Mouse (Mus musculus) CH12.LX (cell line): ENCODE results near the gene Syne3. TPM values are rescaled to one million over a fixed set of nuclear protein-coding genes. Genes with fewer than 3 reads are reported as not detected.

Experiments
- DNase-seq: peaks from one replicate; pipeline ENCODE4 v3.0.0-alpha.2; 2013; ENCODE audit errors: extremely low read depth
- H3K27ac ChIP-seq: 2 replicates; pipeline ENCODE4 v1.5.1; 2012; ENCODE audit warnings: low read depth, mild to moderate bottlenecking, control low read depth, moderate library complexity; ENCODE audit not compliant: insufficient read depth
- H3K27me3 ChIP-seq: replicated peaks from 2 replicates; pipeline ENCODE3; 2012; ENCODE audit warnings: inconsistent platforms
- H3K36me3 ChIP-seq, 2 experiments: replicated peaks in 1 of 2; 2 replicates each; pipeline versions ENCODE3 to v1.6.1; 2012; ENCODE audit warnings: inconsistent platforms in 1 of 2, low read length in 1 of 2, mild to moderate bottlenecking in 1 of 2, mixed read lengths in 1 of 2, moderate library complexity in 1 of 2; ENCODE audit not compliant: control insufficient read depth in 1 of 2, insufficient read depth in 1 of 2
- H3K4me1 ChIP-seq, 2 experiments: 2 replicates each; pipeline ENCODE4 v1.6.1; 2012; ENCODE audit warnings: inconsistent platforms in 1 of 2, moderate library complexity in 1 of 2; ENCODE audit not compliant: insufficient read depth in 2 of 2, control insufficient read depth in 1 of 2
- H3K4me2 ChIP-seq: 2 replicates; pipeline ENCODE4 v1.6.1; 2012; ENCODE audit warnings: low read depth, mild to moderate bottlenecking, control low read depth; ENCODE audit not compliant: poor library complexity, insufficient read depth, severe bottlenecking
- H3K4me3 ChIP-seq, 3 experiments: fragments of 150-350 bp in 1 of 3; sonication (generic) in 1 of 3; replicated peaks in 1 of 3; 2 replicates each; pipeline versions ENCODE3 to v1.5.1; 2011 to 2012; ENCODE audit warnings: low read depth in 2 of 3, low read length in 2 of 3, mild to moderate bottlenecking in 2 of 3, moderate library complexity in 2 of 3, control low read depth in 1 of 3, improper control_type of control experiment in 1 of 3, inconsistent platforms in 1 of 3, mixed read lengths in 1 of 3; ENCODE audit not compliant: poor library complexity in 1 of 3
- H3K79me2 ChIP-seq: replicated peaks from 2 replicates; pipeline ENCODE4 v1.6.1; 2012; ENCODE audit warnings: mild to moderate bottlenecking, moderate library complexity; ENCODE audit not compliant: control insufficient read depth, poor library complexity, insufficient read depth, severe bottlenecking; ENCODE audit errors: extremely low read depth
- H3K9ac ChIP-seq: 2 replicates; pipeline ENCODE4 v1.6.1; 2012; ENCODE audit warnings: low read depth, mild to moderate bottlenecking, control low read depth, moderate library complexity; ENCODE audit not compliant: insufficient read depth
- H3K9me3 ChIP-seq: replicated peaks from 2 replicates; pipeline ENCODE3; 2012; ENCODE audit warnings: low read length, inconsistent platforms, mixed read lengths
- BHLHE40 ChIP-seq: IDR thresholded peaks from 2 replicates; pipeline ENCODE4 v1.6.1; 2011; ENCODE audit warnings: mild to moderate bottlenecking, low read depth, low read length, improper control_type of control experiment
- CHD1 ChIP-seq: IDR thresholded peaks from 2 replicates; pipeline ENCODE4 v1.6.1; 2012; ENCODE audit warnings: low read depth, low read length, improper control_type of control experiment, inconsistent platforms
- CHD2 ChIP-seq: IDR thresholded peaks from 2 replicates; pipeline ENCODE4 v1.6.1; 2011; ENCODE audit warnings: low read length, improper control_type of control experiment
- EP300 ChIP-seq: IDR thresholded peaks from 2 replicates; pipeline ENCODE4 v1.6.1; 2011; ENCODE audit warnings: low read length, improper control_type of control experiment
- ETS1 ChIP-seq: conservative IDR thresholded peaks from 2 replicates; pipeline ENCODE4 v1.6.1; 2012; ENCODE audit warnings: low read depth, mild to moderate bottlenecking, inconsistent platforms, low read length, improper control_type of control experiment, moderate library complexity
- GABPA ChIP-seq: IDR thresholded peaks from 2 replicates; pipeline ENCODE4 v1.6.1; 2012; ENCODE audit warnings: low read depth, low read length, improper control_type of control experiment, inconsistent platforms; ENCODE audit not compliant: insufficient replicate concordance
- IRF4 ChIP-seq: IDR thresholded peaks from 2 replicates; pipeline ENCODE4 v1.6.1; 2014; ENCODE audit warnings: low read depth, mild to moderate bottlenecking, inconsistent platforms, low read length, improper control_type of control experiment
- JUN ChIP-seq: IDR thresholded peaks from 2 replicates; pipeline ENCODE4 v1.6.1; 2011; ENCODE audit warnings: low read depth, mild to moderate bottlenecking, low read length, improper control_type of control experiment, moderate library complexity; ENCODE audit not compliant: insufficient read depth
- JUND ChIP-seq: conservative IDR thresholded peaks from 2 replicates; pipeline ENCODE4 v1.6.1; 2011; ENCODE audit warnings: low read depth, low read length, improper control_type of control experiment
- KAT2A ChIP-seq: IDR thresholded peaks from 2 replicates; pipeline ENCODE4 v1.6.1; 2012; ENCODE audit warnings: low read length, improper control_type of control experiment, inconsistent platforms; ENCODE audit not compliant: insufficient replicate concordance
- MAFK ChIP-seq: IDR thresholded peaks from 2 replicates; pipeline ENCODE4 v1.6.1; 2011; ENCODE audit warnings: low read length, improper control_type of control experiment; ENCODE audit not compliant: insufficient replicate concordance
- MAX ChIP-seq: IDR thresholded peaks from 2 replicates; pipeline ENCODE4 v1.6.1; 2011; ENCODE audit warnings: low read length, improper control_type of control experiment
- MAZ ChIP-seq: IDR thresholded peaks from 2 replicates; pipeline ENCODE4 v1.6.1; 2012; ENCODE audit warnings: low read depth, mild to moderate bottlenecking, inconsistent platforms, low read length, improper control_type of control experiment, moderate library complexity
- MEF2A ChIP-seq: IDR thresholded peaks from 2 replicates; pipeline ENCODE4 v1.6.1; 2014; ENCODE audit warnings: low read depth, mild to moderate bottlenecking, inconsistent platforms, low read length, improper control_type of control experiment, borderline replicate concordance
- MXI1 ChIP-seq: IDR thresholded peaks from 2 replicates; pipeline ENCODE4 v1.6.1; 2011; ENCODE audit warnings: mild to moderate bottlenecking, low read depth, low read length, improper control_type of control experiment
- MYC ChIP-seq: IDR thresholded peaks from 2 replicates; pipeline ENCODE4 v1.6.1; 2011; ENCODE audit warnings: low read depth, mild to moderate bottlenecking, improper control_type of control experiment, low read length
- NELFE ChIP-seq: IDR thresholded peaks from 2 replicates; pipeline ENCODE4 v1.6.1; 2011; ENCODE audit warnings: low read depth, low read length, improper control_type of control experiment
- RCOR1 ChIP-seq: conservative IDR thresholded peaks from 2 replicates; pipeline ENCODE4 v1.6.1; 2012; ENCODE audit warnings: low read depth, mild to moderate bottlenecking, inconsistent platforms, low read length, improper control_type of control experiment
- SIN3A ChIP-seq: IDR thresholded peaks from 2 replicates; pipeline ENCODE4 v1.6.1; 2012; ENCODE audit warnings: low read length, improper control_type of control experiment, inconsistent platforms
- SMC3 ChIP-seq: IDR thresholded peaks from 2 replicates; pipeline ENCODE4 v1.6.1; 2011; ENCODE audit warnings: low read depth, low read length, improper control_type of control experiment
- TBP ChIP-seq: conservative IDR thresholded peaks from 2 replicates; pipeline ENCODE4 v1.6.1; 2011; ENCODE audit warnings: low read depth, low read length, improper control_type of control experiment
- TCF12 ChIP-seq: IDR thresholded peaks from 2 replicates; pipeline ENCODE4 v1.6.1; 2014; ENCODE audit warnings: low read depth, mild to moderate bottlenecking, inconsistent platforms, low read length, improper control_type of control experiment
- UBTF ChIP-seq: IDR thresholded peaks from 2 replicates; pipeline ENCODE4 v1.6.1; 2012; ENCODE audit warnings: low read depth, mild to moderate bottlenecking, inconsistent platforms, low read length, improper control_type of control experiment, moderate library complexity
- USF1 ChIP-seq: IDR thresholded peaks from 2 replicates; pipeline ENCODE4 v1.6.1; 2014; ENCODE audit warnings: low read depth, mild to moderate bottlenecking, inconsistent platforms, low read length, improper control_type of control experiment
- USF2 ChIP-seq: conservative IDR thresholded peaks from 2 replicates; pipeline ENCODE4 v1.6.1; 2011; ENCODE audit warnings: low read depth, low read length, improper control_type of control experiment
- ZC3H11A ChIP-seq: IDR thresholded peaks from 2 replicates; pipeline ENCODE4 v1.6.1; 2012; ENCODE audit warnings: low read depth, mild to moderate bottlenecking, inconsistent platforms, low read length, improper control_type of control experiment
- ZMIZ1 ChIP-seq: IDR thresholded peaks from 2 replicates; pipeline ENCODE4 v1.6.1; 2012; ENCODE audit warnings: low read depth, mild to moderate bottlenecking, inconsistent platforms, low read length, improper control_type of control experiment
- dilution Hi-C: fragments of 300-500 bp; cut with MboI; formaldehyde crosslinking; loops from 2 replicates; pipeline ENCODE4 v1.14.3; 2020; ENCODE audit warnings: low sequenced_read_pairs; ENCODE audit not compliant: extremely low pct_unique_long_range_greater_than_20kb, extremely low pct_ligation_motif_present
- in situ Hi-C: fragments of 300-500 bp; cut with MboI; formaldehyde crosslinking; loops from 3 replicates; pipeline ENCODE4 v1.14.3; 2019; ENCODE audit warnings: low sequenced_read_pairs, low pct_ligation_motif_present, low pct_unique_long_range_greater_than_20kb, mixed read lengths
- polyA plus RNA-seq: library from polyadenylated mRNA; unstranded; fragments of >175 nt; gene quantifications from 2 replicates; pipeline ENCODE4 v1.2.1, GENCODE M21; 2012; ENCODE audit warnings: low read depth; ENCODE audit not compliant: insufficient read length
- total RNA-seq, 2 experiments: library from RNA; depleted of rRNA; stranded (reverse); fragments of 300-350 nt in 1 of 2; fragments of >200 nt in 1 of 2; gene quantifications; 2 replicates each; pipeline ENCODE4 v1.2.3; 2012 to 2014

The Syne3 gene
- total and polyA plus RNA-seq, 3 experiments: 5.3 to 18.7 (median 7.3) TPM

GRCm38 (mm10) chr12:105004956-105005714, 4.5 kb downstream of the Syne3 start:
- peak overlapping the region; percentile 14 for H3K4me2 ChIP-seq
- TF ChIP-seq JUND: no peak
- no peak for TF ChIP-seq MAX
- 0 out of 2 replicates have a peak, but pooled peaks have one; percentile 14 for TF ChIP-seq IRF4
- 0 out of 2 replicates have a peak, but pooled peaks have one; percentile 14 for TF ChIP-seq SIN3A
- H3K27me3 ChIP-seq: no peaks in the 10 kb centered on the region
- dilution Hi-C loops (no loop called here), in situ Hi-C loops (loop anchor here (10.0 kb wide), 1 partner anchor 50 kb away; no protein-coding TSS in a partner anchor)
- H3K79me2 ChIP-seq: peaks cover 46% of the 10 kb centered on the region
- peaks cover 51 to 83% of the 10 kb centered on the region in 2 experiments for H3K4me1 ChIP-seq
- no peak overlapping the region for H3K9ac ChIP-seq
- peak overlapping the region; percentile 18 for H3K27ac ChIP-seq
- no peaks in the 10 kb centered on the region for H3K9me3 ChIP-seq
- no peak for DNase-seq
- H3K36me3 ChIP-seq: peaks cover 0 to 23% of the 10 kb centered on the region in 2 experiments
- H3K4me3 ChIP-seq: no peak overlapping the region

DNA sequence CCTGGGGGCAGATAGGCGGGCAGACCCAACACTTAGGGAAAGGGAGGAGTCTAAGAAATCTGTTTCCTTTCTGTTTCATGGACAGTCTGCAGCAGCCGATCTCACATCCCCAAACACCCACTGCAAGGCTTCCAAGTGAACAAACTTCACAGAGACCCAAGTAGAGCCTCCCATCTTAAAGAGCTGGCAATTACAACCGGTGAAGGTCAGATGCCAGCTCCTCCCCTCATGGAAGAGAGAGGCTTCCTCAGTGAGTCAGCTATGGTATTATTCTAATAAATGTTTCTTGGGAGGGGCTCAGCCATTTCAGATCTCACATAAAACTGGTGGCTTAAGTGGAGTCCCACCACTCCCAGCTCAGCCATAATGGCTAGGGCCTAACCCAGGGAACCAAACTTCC, 5.9 kb downstream of the Syne3 start:
- Histone ChIP-seq H3K36me3 (peaks cover 0 to 23% of the 10 kb centered on the region in 2 experiments), H3K4me2 (peak overlapping the region; percentile 39), H3K4me1 (peaks cover 59 to 91% of the 10 kb centered on the region in 2 experiments)

GRCm38 (mm10) chr12:105003158-105003557, 6.5 kb downstream of the Syne3 start:
- dilution Hi-C loops (no loop called here), in situ Hi-C loops (loop anchor here (10.0 kb wide), 1 partner anchor 48 kb away; no protein-coding TSS in a partner anchor)
- peaks cover 61 to 91% of the 10 kb centered on the region in 2 experiments for H3K4me1 ChIP-seq
- no peaks in the 10 kb centered on the region for H3K9me3 ChIP-seq
- peak overlapping the region; percentile 39 for H3K4me2 ChIP-seq
- H3K9ac ChIP-seq: peak overlapping the region; percentile 53
- H3K4me3 ChIP-seq: no peak overlapping the region
- H3K27me3 ChIP-seq: no peaks in the 10 kb centered on the region
- H3K27ac ChIP-seq: 0 out of 2 replicates have a peak overlapping the region, but pooled peaks have one; percentile 32
- H3K79me2 ChIP-seq: peaks cover 40% of the 10 kb centered on the region
- no peak for DNase-seq
- peaks cover 0 to 23% of the 10 kb centered on the region in 2 experiments for H3K36me3 ChIP-seq
- TF ChIP-seq KAT2A (no peak), TBP (no peak), TCF12 (no peak), ETS1 (no peak), MEF2A (no peak), MYC (no peak), JUN (no peak), CHD1 (no peak), SIN3A (no peak; the same call in 1 of the 2 replicates), SMC3 (no peak), ZC3H11A (no peak), ZMIZ1 (no peak), UBTF (no peak), RCOR1 (no peak), MAZ (no peak)

More for the DNA sequence above, 5.9 kb downstream of the Syne3 start:
- Histone ChIP-seq H3K9me3 (no peaks in the 10 kb centered on the region), H3K4me3 (peak overlapping the region in 1 of 3 experiments; percentile 2), H3K79me2 (peaks cover 46% of the 10 kb centered on the region), H3K27me3 (no peaks in the 10 kb centered on the region), H3K9ac (peak overlapping the region; percentile 53)
- dilution Hi-C loops: no loop called here
- TF ChIP-seq GABPA (no peak), CHD2 (no peak), MAX (no peak), MXI1 (no peak), BHLHE40 (no peak), SIN3A (no peak), MAFK (no peak), USF2 (no peak), TBP (no peak), NELFE (no peak), UBTF (no peak), EP300 (no peak), USF1 (no peak), TCF12 (no peak), JUN (no peak)
- TF ChIP-seq, all 38 proteins: peak for 0
- H3K27ac ChIP-seq: peak overlapping the region; percentile 32; the same call in 1 of the 2 replicates
- no peak for DNase-seq
- in situ Hi-C loops: loop anchor here (10.0 kb wide), 1 partner anchor 49 kb away; no protein-coding TSS in a partner anchor
